Mouse (Mus musculus) neural tube, embryonic 15.5 days (tissue): ENCODE measurements around the gene Rilp. TPM values are rescaled to one million over a fixed set of nuclear protein-coding genes. Genes with fewer than 3 reads are reported as not detected.

Experiments used
- ATAC-seq: fragments of 200-750 bp; cut with Nextera tagmentation; 2 replicates; pipeline ENCODE4 v1.8.0; 2017; ENCODE audit warnings: mild to moderate bottlenecking, moderate TSS enrichment, moderate library complexity; ENCODE audit not compliant: low FRiP score
- H3K27ac ChIP-seq: fragments of 300-500 bp; sonication (generic); replicated peaks from 2 replicates; pipeline ENCODE4 v1.5.1; 2015; ENCODE audit warnings: mild to moderate bottlenecking, inconsistent platforms
- H3K27me3 ChIP-seq: fragments of 300-500 bp; sonication (generic); replicated peaks from 2 replicates; pipeline ENCODE4 v1.6.1; 2015; ENCODE audit warnings: inconsistent platforms
- H3K36me3 ChIP-seq: fragments of 300-500 bp; sonication (generic); 2 replicates; pipeline ENCODE4 v1.6.1; 2015; ENCODE audit warnings: inconsistent platforms
- H3K4me1 ChIP-seq: fragments of 300-500 bp; sonication (generic); 2 replicates; pipeline ENCODE4 v1.6.1; 2015; ENCODE audit warnings: inconsistent platforms
- H3K4me2 ChIP-seq: fragments of 300-500 bp; sonication (generic); 2 replicates; pipeline ENCODE4 v1.6.1; 2015; ENCODE audit warnings: inconsistent platforms, mild to moderate bottlenecking, moderate library complexity
- H3K4me3 ChIP-seq: fragments of 300-500 bp; sonication (generic); replicated peaks from 2 replicates; pipeline ENCODE4 v1.5.1; 2015; ENCODE audit warnings: mild to moderate bottlenecking, inconsistent platforms
- H3K9ac ChIP-seq: fragments of 300-500 bp; sonication (generic); replicated peaks from 2 replicates; pipeline ENCODE4 v1.6.1; 2015; ENCODE audit warnings: mild to moderate bottlenecking, inconsistent platforms
- H3K9me3 ChIP-seq: fragments of 300-500 bp; sonication (generic); replicated peaks from 2 replicates; pipeline ENCODE4 v1.6.1; 2016; ENCODE audit warnings: inconsistent platforms
- WGBS: fragments of 180-500 bp; shearing (Covaris S2); methylation state at CpG from one replicate; pipeline ENCODE4 v1.1.7; 2015; ENCODE audit warnings: mixed read lengths; 5-methylcytosine and 5-hydroxymethylcytosine counted together
- polyA plus RNA-seq: library from polyadenylated mRNA; unstranded; fragments of >200 nt; fragmentation: Nextera tagmentation; extraction: Ambion mirVana; gene quantifications from 2 replicates; pipeline ENCODE4 v1.2.1, GENCODE M21; 2015

The Rilp gene
- polyA plus RNA-seq, 1 experiment from 2014 or later: 3.1 TPM

- Histone ChIP-seq H3K36me3 (peaks cover 17% of the 10 kb centered on the region), H3K4me1 (peaks cover 19% of the 10 kb centered on the region), H3K9me3 (no peaks in the 10 kb centered on the region), H3K4me3 (peak overlapping the region; percentile 30), H3K9ac (peak overlapping the region; percentile 40; the same call in 1 of the 2 replicates), H3K4me2 (peak overlapping the region; percentile 64), H3K27ac (no peak overlapping the region), H3K27me3 (no peaks in the 10 kb centered on the region)
- 19% methylated on average over 19 of the region's 19 CpGs for WGBS
- ATAC-seq: peak; percentile 50; the same call in 1 of the 2 replicates
These were observed 42.2 kb upstream of the Rilp start for GRCm38 (mm10) chr11:75467512-75468215.

- ATAC-seq: no peak
- Histone ChIP-seq H3K9ac (peak overlapping the region; percentile 40; the same call in 1 of the 2 replicates), H3K4me1 (peaks cover 12% of the 10 kb centered on the region), H3K4me3 (peak overlapping the region; percentile 30), H3K27ac (no peak overlapping the region), H3K4me2 (peak overlapping the region; percentile 64), H3K9me3 (no peaks in the 10 kb centered on the region), H3K36me3 (peaks cover 17% of the 10 kb centered on the region), H3K27me3 (no peaks in the 10 kb centered on the region)
- 67% methylated on average over 7 of the region's 7 CpGs for WGBS
These were observed 41.5 kb upstream of the Rilp start for GRCm38 (mm10) chr11:75468410-75468809.

DNA sequence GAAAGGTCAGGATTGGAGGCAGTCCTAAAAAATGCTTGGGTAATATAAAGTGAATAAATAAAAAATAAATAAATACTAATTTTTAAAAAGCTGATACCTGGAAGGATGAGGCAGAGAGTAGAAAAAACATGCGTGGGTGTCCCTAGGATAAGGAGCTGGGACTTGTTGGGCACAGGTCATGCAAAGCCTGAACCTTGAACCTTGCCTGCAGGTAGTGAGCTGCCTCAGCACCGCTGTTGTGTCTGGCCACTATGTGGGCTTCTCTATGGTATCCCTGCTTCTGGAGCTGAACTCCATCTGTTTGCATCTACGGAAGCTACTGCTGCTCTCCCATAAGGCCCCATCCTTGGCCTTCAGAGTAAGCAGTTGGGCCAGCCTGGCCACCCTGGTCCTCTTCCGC lies 40.6 kb upstream of the Rilp start:
- Histone ChIP-seq H3K27me3 (no peaks in the 10 kb centered on the region), H3K36me3 (peaks cover 17% of the 10 kb centered on the region), H3K4me2 (no peak overlapping the region), H3K27ac (no peak overlapping the region), H3K4me1 (peaks cover 8% of the 10 kb centered on the region; the same call in 1 of the 2 replicates), H3K4me3 (no peak overlapping the region), H3K9ac (no peak overlapping the region), H3K9me3 (no peaks in the 10 kb centered on the region)
- ATAC-seq: no peak
- 93% methylated on average over 4 of the region's 4 CpGs for WGBS

GRCm38 (mm10) chr11:75470675-75471074 lies 39.2 kb upstream of the Rilp start:
- Histone ChIP-seq H3K36me3 (peaks cover 3% of the 10 kb centered on the region), H3K9ac (no peak overlapping the region), H3K4me2 (no peak overlapping the region), H3K9me3 (no peaks in the 10 kb centered on the region), H3K4me1 (peaks cover 8% of the 10 kb centered on the region; the same call in 1 of the 2 replicates), H3K27me3 (no peaks in the 10 kb centered on the region), H3K4me3 (no peak overlapping the region), H3K27ac (no peak overlapping the region)
- 94% methylated on average over 3 of the region's 3 CpGs for WGBS
- ATAC-seq: no peak

GRCm38 (mm10) chr11:75472469-75473081 lies 37.3 kb upstream of the Rilp start:
- Histone ChIP-seq H3K4me3 (no peak overlapping the region), H3K4me1 (peaks cover 6% of the 10 kb centered on the region; the same call in 1 of the 2 replicates), H3K36me3 (no peaks in the 10 kb centered on the region), H3K4me2 (no peak overlapping the region), H3K9ac (no peak overlapping the region), H3K9me3 (no peaks in the 10 kb centered on the region), H3K27me3 (no peaks in the 10 kb centered on the region), H3K27ac (no peak overlapping the region)
- 84% methylated on average over 11 of the region's 11 CpGs for WGBS
- ATAC-seq: no peak

DNA sequence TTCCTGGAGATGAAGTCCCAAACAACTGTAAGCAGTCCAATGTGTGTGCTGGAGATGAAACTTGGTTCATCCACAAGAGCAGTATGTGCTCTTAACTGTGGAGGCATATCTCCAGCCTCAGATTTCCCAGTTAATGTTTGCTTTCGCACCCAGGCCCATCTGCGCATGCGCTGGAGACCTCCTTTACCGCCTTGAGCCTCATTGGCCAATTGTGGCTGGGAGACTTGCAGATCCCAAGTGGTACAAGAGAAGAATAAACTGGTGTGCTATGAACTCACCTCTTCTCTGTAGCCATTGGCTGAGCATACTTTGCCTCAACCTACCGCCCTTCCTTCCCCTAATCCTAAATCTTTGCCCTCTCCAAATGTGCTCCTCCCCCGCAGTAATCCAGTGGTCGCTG lies 36.5 kb upstream of the Rilp start:
- Histone ChIP-seq H3K4me1 (no peaks in the 10 kb centered on the region), H3K36me3 (no peaks in the 10 kb centered on the region), H3K4me2 (no peak overlapping the region), H3K27ac (no peak overlapping the region), H3K9ac (no peak overlapping the region), H3K27me3 (no peaks in the 10 kb centered on the region), H3K9me3 (no peaks in the 10 kb centered on the region), H3K4me3 (no peak overlapping the region)
- WGBS: 66% methylated on average over 7 of the region's 7 CpGs
- no peak for ATAC-seq

- Histone ChIP-seq H3K27ac (0 out of 2 replicates have a peak overlapping the region, but pooled peaks have one; percentile 33), H3K9ac (no peak overlapping the region), H3K4me1 (peaks cover 17% of the 10 kb centered on the region), H3K9me3 (no peaks in the 10 kb centered on the region), H3K36me3 (peaks cover 23% of the 10 kb centered on the region), H3K4me2 (peak overlapping the region; percentile 96), H3K27me3 (no peaks in the 10 kb centered on the region; the same call in 1 of the 2 replicates), H3K4me3 (peak overlapping the region; percentile 76)
- WGBS: 21% methylated on average over 3 of the region's 3 CpGs
- ATAC-seq: no peak; the same call in none of the 2 replicates
These were observed 23.7 kb upstream of the Rilp start for GRCm38 (mm10) chr11:75486192-75486591.

DNA sequence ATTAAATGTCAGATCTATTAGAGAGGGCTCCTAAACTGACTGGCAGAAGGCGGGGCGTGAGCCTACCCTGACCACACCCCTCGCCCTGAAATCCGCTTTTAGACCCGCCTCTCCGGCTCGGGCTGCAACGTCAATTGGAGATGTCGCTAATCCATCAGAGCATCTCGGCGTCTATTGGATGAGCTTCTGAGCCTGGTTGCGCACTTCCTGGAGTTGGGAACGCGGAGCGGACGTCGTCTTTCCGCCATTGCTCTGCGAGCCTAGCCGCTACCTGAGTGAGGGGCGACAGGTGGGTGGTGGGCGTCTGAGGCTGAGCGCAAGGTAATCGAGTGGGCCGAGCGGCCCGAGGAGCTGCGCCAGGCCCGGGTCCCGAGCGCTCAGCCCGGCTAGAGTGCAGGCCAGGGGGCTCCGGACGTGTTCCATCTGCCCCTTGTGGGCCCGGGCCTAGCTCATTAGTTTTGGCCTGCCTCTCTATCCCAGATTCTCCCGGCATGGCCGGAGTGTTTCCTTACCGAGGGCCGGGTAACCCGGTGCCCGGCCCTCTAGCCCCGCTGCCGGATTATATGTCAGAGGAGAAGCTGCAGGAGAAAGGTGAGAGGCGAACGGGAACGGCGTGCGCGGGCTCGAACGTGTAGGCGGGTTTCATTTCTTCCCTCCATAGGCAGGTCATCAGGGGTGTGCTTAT lies 23.2 kb upstream of the Rilp start, which contains the start of gene Prpf8:
Gene Prpf8 (plus strand): TSS at position 216 of the 685 bp plus-strand sequence.
- Histone ChIP-seq H3K9ac (peak within 1 kb of the TSS; percentile 94), H3K4me1 (peaks cover 17% of the 10 kb centered on the region), H3K27me3 (no peaks in the 10 kb centered on the region; the same call in 1 of the 2 replicates), H3K36me3 (peaks cover 28% of the 10 kb centered on the region), H3K27ac (peak within 1 kb of the TSS; percentile 81), H3K4me2 (peak within 1 kb of the TSS; percentile 96), H3K9me3 (no peaks in the 10 kb centered on the region), H3K4me3 (peak within 1 kb of the TSS; percentile 76)
- WGBS: under 1% methylated on average over 52 of the region's 52 CpGs
- ATAC-seq: peak; percentile 100

GRCm38 (mm10) chr11:75487496-75487895 lies 22.4 kb upstream of the Rilp start:
- Histone ChIP-seq H3K27ac (no peak overlapping the region), H3K4me3 (peak overlapping the region; percentile 76), H3K4me2 (peak overlapping the region; percentile 96), H3K4me1 (peaks cover 17% of the 10 kb centered on the region), H3K9me3 (no peaks in the 10 kb centered on the region), H3K27me3 (no peaks in the 10 kb centered on the region; the same call in 1 of the 2 replicates), H3K9ac (peak overlapping the region; percentile 94), H3K36me3 (peaks cover 36% of the 10 kb centered on the region)
- ATAC-seq: no peak
- WGBS: 43% methylated on average over 6 of the region's 6 CpGs

- peaks cover 100% of the 10 kb centered on the region for H3K36me3 ChIP-seq
- H3K4me2 ChIP-seq: no peak overlapping the region
- no peak overlapping the region for H3K9ac ChIP-seq
- ATAC-seq: no peak
- no peaks in the 10 kb centered on the region for H3K27me3 ChIP-seq
- no peak overlapping the region for H3K4me3 ChIP-seq
- no peaks in the 10 kb centered on the region for H3K4me1 ChIP-seq
- H3K9me3 ChIP-seq: no peaks in the 10 kb centered on the region
- H3K27ac ChIP-seq: no peak overlapping the region
- 95% methylated on average over 10 of the region's 10 CpGs for WGBS
These were observed 15.4 kb upstream of the Rilp start for GRCm38 (mm10) chr11:75494296-75495049.

DNA sequence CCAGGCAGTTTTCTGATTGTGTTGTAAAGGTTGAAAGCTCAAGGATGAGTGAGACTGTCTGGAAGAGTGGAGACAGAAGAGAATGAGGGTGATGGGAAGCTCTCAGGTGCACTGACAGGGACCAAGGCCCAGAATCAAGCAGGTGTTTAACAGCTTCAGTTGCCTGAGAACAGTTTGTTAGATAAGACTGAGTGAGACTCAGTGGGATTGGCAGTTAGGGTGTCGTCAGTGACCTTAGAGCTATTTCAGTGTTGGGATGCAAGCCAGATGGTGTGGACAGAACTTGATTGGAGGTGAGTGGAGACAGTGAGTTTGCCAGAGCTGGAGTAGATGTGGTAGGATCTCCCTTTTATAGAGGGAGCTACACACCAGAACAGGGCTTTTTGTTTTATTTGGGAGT lies 11.8 kb upstream of the Rilp start:
- Histone ChIP-seq H3K4me3 (no peak overlapping the region), H3K36me3 (peaks cover 100% of the 10 kb centered on the region), H3K9me3 (no peaks in the 10 kb centered on the region), H3K27ac (no peak overlapping the region), H3K4me1 (no peaks in the 10 kb centered on the region), H3K9ac (no peak overlapping the region), H3K27me3 (no peaks in the 10 kb centered on the region), H3K4me2 (no peak overlapping the region)
- 97% methylated on average over 1 of the region's 1 CpGs for WGBS
- no peak for ATAC-seq
